Mouse (Mus musculus): ENCODE measurements around the gene Cep126. TPM values are rescaled to one million over a fixed set of nuclear protein-coding genes. Genes with fewer than 3 reads are reported as not detected.
A peak's percentile ranks its signal among the peaks of the same experiment; 100 is the strongest.

Cep126 gene
- 2.8 and 4.3 TPM in 2 replicates for polyA plus RNA-seq (2015; fragmentation: Nextera tagmentation; extraction: Ambion mirVana)

DNA sequence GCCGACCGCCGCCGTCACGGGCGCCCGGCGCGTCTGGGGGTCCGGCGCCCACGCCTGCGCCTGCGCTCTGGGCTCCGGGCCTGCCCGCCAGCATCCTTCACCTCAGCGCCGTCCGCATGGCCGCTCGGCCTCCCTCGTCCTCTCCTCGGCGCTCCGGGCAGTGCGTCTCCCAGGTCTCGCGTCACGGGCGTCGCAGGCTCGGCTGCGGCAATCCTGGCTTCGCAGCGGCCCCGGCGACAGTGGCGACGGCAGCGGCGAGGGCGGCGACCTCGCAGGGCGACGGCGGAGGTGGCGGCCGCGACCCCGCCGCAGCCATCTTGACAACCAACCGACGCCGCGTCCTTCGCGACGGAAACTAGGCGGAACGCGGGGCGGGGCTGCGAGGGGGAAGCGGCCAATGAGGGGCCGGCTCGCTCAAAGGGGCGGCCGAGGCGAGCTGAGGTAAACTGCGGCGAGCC, at the start of gene Cep126:
TSS of gene Cep126 (minus strand) at position 178 of the 458 bp plus-strand sequence.
- Histone ChIP-seq H3K36me3 (ENCODE audit: insufficient read depth, low read length) (no peaks in the 10 kb centered on the region), H3K4me3 (ENCODE audit: low read length) (peak within 1 kb of the TSS; percentile 82), H3K9ac (replicated peaks; ENCODE audit: low read length) (peak within 1 kb of the TSS; percentile 56), H3K9me3 (ENCODE audit: low read length) (no peaks in the 10 kb centered on the region), H3K4me2 (replicated peaks; ENCODE audit: low read depth, low read length) (peak within 1 kb of the TSS; percentile 74), H3K4me1 (ENCODE audit: insufficient read depth, low read length) (peaks cover 4% of the 10 kb centered on the region; the same call in 1 of the 2 replicates), H3K27ac (ENCODE audit: low read length) (no peak within 1 kb of the TSS), H3K27me3 (ENCODE audit: insufficient read depth, low read length) (peaks cover 2% of the 10 kb centered on the region; the same call in 1 of the 2 replicates)
- WGBS, result under 1% methylated on average over 59 of the region's 72 CpGs
- ATAC-seq (ENCODE audit: low FRiP score, low TSS enrichment), result peak; percentile 99

- no peaks in the 10 kb centered on the region for H3K36me3 ChIP-seq (ENCODE audit: insufficient read depth, low read length)
- H3K4me2 ChIP-seq (replicated peaks; ENCODE audit: low read depth, low read length), result no peak overlapping the region
- no peak for ATAC-seq (ENCODE audit: low FRiP score, low TSS enrichment)
- no peak overlapping the region for H3K4me3 ChIP-seq (ENCODE audit: low read length)
- H3K4me1 ChIP-seq (ENCODE audit: insufficient read depth, low read length), result no peaks in the 10 kb centered on the region
- no peaks in the 10 kb centered on the region for H3K9me3 ChIP-seq (ENCODE audit: low read length)
- 87% methylated on average over 3 of the region's 3 CpGs for WGBS
- H3K27ac ChIP-seq (ENCODE audit: low read length), result no peak overlapping the region
- H3K27me3 ChIP-seq (ENCODE audit: insufficient read depth, low read length), result no peaks in the 10 kb centered on the region
- no peak overlapping the region for H3K9ac ChIP-seq (replicated peaks; ENCODE audit: low read length)
These were observed 45.5 kb upstream of the Cep126 start for GRCm38 (mm10) chr9:8179554-8179953.

DNA sequence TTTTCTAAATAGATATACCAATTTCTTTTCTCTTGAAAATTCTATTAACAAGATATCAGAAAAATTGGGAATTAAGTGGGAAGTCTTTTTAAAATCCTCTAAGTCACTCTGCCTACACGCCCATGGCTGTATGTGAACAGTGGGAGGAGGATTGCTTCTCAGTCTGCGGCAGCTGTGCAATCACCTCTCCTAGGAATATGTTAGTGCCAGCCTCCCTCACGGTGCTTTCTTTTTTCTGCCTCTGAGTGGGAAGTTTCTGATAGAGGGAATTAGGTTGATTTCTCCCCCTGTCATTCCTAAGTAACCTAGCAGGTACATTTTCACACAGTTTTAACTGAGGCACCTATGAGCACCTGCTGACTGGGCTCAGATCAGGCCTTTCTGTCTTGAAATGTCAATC, 43.0 kb upstream of the Cep126 start:
- 77% methylated on average over 3 of the region's 3 CpGs for WGBS
- Histone ChIP-seq H3K27ac (ENCODE audit: low read length) (no peak overlapping the region), H3K4me3 (ENCODE audit: low read length) (no peak overlapping the region), H3K36me3 (ENCODE audit: insufficient read depth, low read length) (no peaks in the 10 kb centered on the region), H3K9ac (replicated peaks; ENCODE audit: low read length) (no peak overlapping the region), H3K4me2 (replicated peaks; ENCODE audit: low read depth, low read length) (no peak overlapping the region), H3K4me1 (ENCODE audit: insufficient read depth, low read length) (no peaks in the 10 kb centered on the region), H3K27me3 (ENCODE audit: insufficient read depth, low read length) (no peaks in the 10 kb centered on the region), H3K9me3 (ENCODE audit: low read length) (no peaks in the 10 kb centered on the region)
- no peak for ATAC-seq (ENCODE audit: low FRiP score, low TSS enrichment)

DNA sequence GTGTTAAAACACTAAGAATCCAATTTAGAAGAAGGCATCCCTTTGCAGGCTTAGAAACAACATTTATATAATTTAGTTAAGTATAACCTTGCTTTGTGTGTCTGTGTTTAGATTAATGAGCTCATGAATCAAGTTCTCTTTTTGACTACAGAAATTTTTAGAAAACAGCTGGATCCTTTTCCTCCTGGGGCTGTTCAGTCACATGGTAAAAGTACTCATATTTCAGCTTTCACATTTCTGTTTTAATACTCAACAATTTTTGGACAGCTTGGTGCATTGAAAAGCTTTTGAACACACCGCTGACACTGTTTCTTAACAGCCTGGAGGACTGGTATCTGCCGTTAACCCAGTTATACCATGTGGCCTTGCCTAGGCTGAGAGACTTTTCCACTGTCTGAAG, 22.9 kb upstream of the Cep126 start:
- no peaks in the 10 kb centered on the region for H3K4me1 ChIP-seq (ENCODE audit: insufficient read depth, low read length)
- H3K27me3 ChIP-seq (ENCODE audit: insufficient read depth, low read length), result no peaks in the 10 kb centered on the region
- no peak overlapping the region for H3K4me3 ChIP-seq (ENCODE audit: low read length)
- no peak overlapping the region for H3K9ac ChIP-seq (replicated peaks; ENCODE audit: low read length)
- 63% methylated on average over 2 of the region's 2 CpGs for WGBS
- H3K4me2 ChIP-seq (replicated peaks; ENCODE audit: low read depth, low read length), result no peak overlapping the region
- no peak for ATAC-seq (ENCODE audit: low FRiP score, low TSS enrichment)
- no peaks in the 10 kb centered on the region for H3K9me3 ChIP-seq (ENCODE audit: low read length)
- H3K36me3 ChIP-seq (ENCODE audit: insufficient read depth, low read length), result no peaks in the 10 kb centered on the region
- no peak overlapping the region for H3K27ac ChIP-seq (ENCODE audit: low read length)

DNA sequence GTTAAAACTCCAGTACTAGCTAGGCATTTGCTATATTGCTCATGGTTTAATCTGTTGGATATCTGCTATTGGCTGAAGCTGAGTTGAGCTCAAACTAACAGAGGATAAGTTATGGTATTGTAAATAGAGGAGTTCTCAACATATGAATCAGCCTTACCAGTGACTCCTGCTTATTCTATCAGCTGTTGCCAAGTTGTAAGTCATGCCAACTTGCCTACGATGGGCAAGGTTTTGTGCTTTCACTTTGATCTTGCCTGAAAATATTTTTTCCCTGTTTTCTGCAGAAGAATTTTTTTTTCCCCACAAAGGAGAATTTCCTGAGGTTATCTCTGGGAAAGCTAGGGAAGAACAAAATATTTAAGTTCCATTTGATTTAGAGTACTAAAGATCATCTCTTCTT, 5.4 kb upstream of the Cep126 start:
- H3K36me3 ChIP-seq (ENCODE audit: insufficient read depth, low read length), result no peaks in the 10 kb centered on the region
- ATAC-seq (ENCODE audit: low FRiP score, low TSS enrichment), result no peak
- H3K27me3 ChIP-seq (ENCODE audit: insufficient read depth, low read length), result peaks cover 2% of the 10 kb centered on the region; the same call in 1 of the 2 replicates
- no peak overlapping the region for H3K4me3 ChIP-seq (ENCODE audit: low read length)
- H3K4me1 ChIP-seq (ENCODE audit: insufficient read depth, low read length), result peaks cover 3% of the 10 kb centered on the region; the same call in 1 of the 2 replicates
- 65% methylated on average over 1 of the region's 1 CpGs for WGBS
- no peak overlapping the region for H3K4me2 ChIP-seq (replicated peaks; ENCODE audit: low read depth, low read length)
- no peaks in the 10 kb centered on the region for H3K9me3 ChIP-seq (ENCODE audit: low read length)
- no peak overlapping the region for H3K9ac ChIP-seq (replicated peaks; ENCODE audit: low read length)
- H3K27ac ChIP-seq (ENCODE audit: low read length), result no peak overlapping the region

- 3% methylated on average over 22 of the region's 22 CpGs for WGBS
- no peaks in the 10 kb centered on the region for H3K36me3 ChIP-seq (ENCODE audit: insufficient read depth, low read length)
- peaks cover 2% of the 10 kb centered on the region; the same call in 1 of the 2 replicates for H3K27me3 ChIP-seq (ENCODE audit: insufficient read depth, low read length)
- no peak overlapping the region for H3K27ac ChIP-seq (ENCODE audit: low read length)
- H3K9ac ChIP-seq (replicated peaks; ENCODE audit: low read length), result peak overlapping the region; percentile 56
- H3K9me3 ChIP-seq (ENCODE audit: low read length), result no peaks in the 10 kb centered on the region
- peaks cover 4% of the 10 kb centered on the region; the same call in 1 of the 2 replicates for H3K4me1 ChIP-seq (ENCODE audit: insufficient read depth, low read length)
- H3K4me2 ChIP-seq (replicated peaks; ENCODE audit: low read depth, low read length), result peak overlapping the region; percentile 74
- H3K4me3 ChIP-seq (ENCODE audit: low read length), result peak overlapping the region; percentile 82
- ATAC-seq (ENCODE audit: low FRiP score, low TSS enrichment), result peak; percentile 34
These were observed 443 bp downstream of the Cep126 start for GRCm38 (mm10) chr9:8133586-8134115.

DNA sequence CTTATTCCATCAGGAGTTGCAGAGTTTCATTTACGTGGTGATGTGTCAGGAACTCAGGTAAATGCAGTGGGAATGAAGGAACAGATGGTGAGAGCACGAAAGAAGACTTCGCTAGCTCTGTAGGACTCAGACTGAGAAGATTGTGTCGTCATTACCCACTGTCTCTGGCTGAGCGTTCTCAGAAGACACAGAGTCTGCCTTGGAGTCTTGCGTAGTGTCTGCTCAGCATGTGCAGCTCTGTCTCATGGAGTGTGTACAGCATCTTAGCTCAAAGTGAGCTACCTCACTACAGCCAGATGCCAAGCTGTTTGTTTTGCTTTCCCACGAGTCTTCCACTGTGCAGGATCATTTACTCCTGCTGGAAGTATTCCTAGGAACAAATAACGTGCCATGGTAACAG, 10.6 kb downstream of the Cep126 start:
- Histone ChIP-seq H3K27ac (ENCODE audit: low read length) (no peak overlapping the region), H3K9ac (replicated peaks; ENCODE audit: low read length) (no peak overlapping the region), H3K36me3 (ENCODE audit: insufficient read depth, low read length) (0 out of 2 replicates have a peak, but pooled peaks cover 7% of the 10 kb centered on the region), H3K9me3 (ENCODE audit: low read length) (no peaks in the 10 kb centered on the region), H3K27me3 (ENCODE audit: insufficient read depth, low read length) (no peaks in the 10 kb centered on the region), H3K4me2 (replicated peaks; ENCODE audit: low read depth, low read length) (no peak overlapping the region), H3K4me3 (ENCODE audit: low read length) (no peak overlapping the region), H3K4me1 (ENCODE audit: insufficient read depth, low read length) (no peaks in the 10 kb centered on the region)
- ATAC-seq (ENCODE audit: low FRiP score, low TSS enrichment), result no peak
- 83% methylated on average over 8 of the region's 8 CpGs for WGBS

DNA sequence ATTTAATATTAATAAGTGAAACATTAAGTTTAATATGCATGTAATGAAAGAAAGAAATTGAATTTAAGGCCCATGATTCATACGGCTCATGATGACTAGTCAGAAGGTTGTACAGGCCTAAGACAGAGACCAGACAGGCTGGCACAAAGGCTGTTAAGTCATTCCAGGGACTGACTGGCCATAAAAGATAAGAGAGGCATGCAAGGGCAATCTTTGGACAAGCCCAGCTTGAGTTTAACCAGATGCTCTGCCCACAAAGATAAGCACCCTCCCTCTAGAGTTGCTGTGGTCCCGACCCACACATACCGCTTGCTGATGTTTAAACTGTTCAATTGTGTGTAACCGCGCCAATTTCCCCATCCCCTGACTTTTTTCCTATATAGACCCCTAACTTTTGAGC, 19.6 kb downstream of the Cep126 start:
- no peak for ATAC-seq (ENCODE audit: low FRiP score, low TSS enrichment)
- 96% methylated on average over 5 of the region's 5 CpGs for WGBS
- peaks cover 16% of the 10 kb centered on the region for H3K36me3 ChIP-seq (ENCODE audit: insufficient read depth, low read length)

GRCm38 (mm10) chr9:8103050-8103449, 31.0 kb downstream of the Cep126 start:
- H3K36me3 ChIP-seq (ENCODE audit: insufficient read depth, low read length), result no peaks in the 10 kb centered on the region
- H3K9me3 ChIP-seq (ENCODE audit: low read length), result no peaks in the 10 kb centered on the region
- no peak overlapping the region for H3K4me3 ChIP-seq (ENCODE audit: low read length)
- H3K27ac ChIP-seq (ENCODE audit: low read length), result no peak overlapping the region
- H3K27me3 ChIP-seq (ENCODE audit: insufficient read depth, low read length), result no peaks in the 10 kb centered on the region
- 82% methylated on average over 4 of the region's 4 CpGs for WGBS
- no peak for ATAC-seq (ENCODE audit: low FRiP score, low TSS enrichment)
- no peak overlapping the region for H3K9ac ChIP-seq (replicated peaks; ENCODE audit: low read length)
- no peak overlapping the region for H3K4me2 ChIP-seq (replicated peaks; ENCODE audit: low read depth, low read length)
- H3K4me1 ChIP-seq (ENCODE audit: insufficient read depth, low read length), result no peaks in the 10 kb centered on the region

More for the DNA sequence above, 19.6 kb downstream of the Cep126 start:
- no peak overlapping the region for H3K4me2 ChIP-seq (replicated peaks; ENCODE audit: low read depth, low read length)
- H3K27ac ChIP-seq (ENCODE audit: low read length), result no peak overlapping the region
- H3K9ac ChIP-seq (replicated peaks; ENCODE audit: low read length), result no peak overlapping the region
- H3K27me3 ChIP-seq (ENCODE audit: insufficient read depth, low read length), result no peaks in the 10 kb centered on the region
- no peak overlapping the region for H3K4me3 ChIP-seq (ENCODE audit: low read length)
- H3K4me1 ChIP-seq (ENCODE audit: insufficient read depth, low read length), result no peaks in the 10 kb centered on the region
- H3K9me3 ChIP-seq (ENCODE audit: low read length), result 0 out of 2 replicates have a peak, but pooled peaks cover 8% of the 10 kb centered on the region

DNA sequence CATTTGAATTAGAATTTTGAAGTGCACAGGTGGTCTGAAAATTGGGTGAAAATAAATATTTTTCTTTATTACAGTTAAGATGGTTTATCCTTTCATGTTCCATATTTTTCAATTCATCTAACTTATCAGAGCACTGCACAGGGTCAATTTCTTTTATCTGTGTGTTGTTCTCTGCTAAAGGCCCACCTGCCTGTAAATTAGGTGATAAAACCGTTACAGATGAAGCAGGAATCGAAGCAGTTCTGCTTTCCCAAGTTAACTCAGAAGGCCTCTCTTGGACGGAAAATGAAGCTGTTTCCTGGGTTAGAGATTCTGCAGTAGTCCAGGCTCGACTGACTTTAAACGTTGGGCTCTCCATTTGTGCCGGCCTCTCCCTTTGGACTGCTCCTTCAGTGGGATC, 33.1 kb downstream of the Cep126 start:
- Histone ChIP-seq H3K9me3 (ENCODE audit: low read length) (no peaks in the 10 kb centered on the region), H3K27ac (ENCODE audit: low read length) (no peak overlapping the region), H3K4me1 (ENCODE audit: insufficient read depth, low read length) (no peaks in the 10 kb centered on the region), H3K27me3 (ENCODE audit: insufficient read depth, low read length) (no peaks in the 10 kb centered on the region), H3K4me3 (ENCODE audit: low read length) (no peak overlapping the region), H3K4me2 (replicated peaks; ENCODE audit: low read depth, low read length) (no peak overlapping the region), H3K9ac (replicated peaks; ENCODE audit: low read length) (no peak overlapping the region), H3K36me3 (ENCODE audit: insufficient read depth, low read length) (no peaks in the 10 kb centered on the region)
- ATAC-seq (ENCODE audit: low FRiP score, low TSS enrichment), result no peak
- WGBS, result 87% methylated on average over 6 of the region's 6 CpGs

Measured in kidney, embryonic 16.5 days (tissue).